Mouse (Mus musculus) midbrain, embryonic 11.5 days (tissue): Measurements from ENCODE around the gene Pitpna. TPM values are rescaled to one million over a fixed set of nuclear protein-coding genes. Genes with fewer than 3 reads are reported as not detected.
A peak's percentile ranks its signal among the peaks of the same experiment; 100 is the strongest.

Experiments
- ATAC-seq: fragments of 200-750 bp; cut with Nextera tagmentation; 2 replicates; pipeline ENCODE4 v1.8.0; 2017; ENCODE audit warnings: moderate TSS enrichment, moderate library complexity; ENCODE audit not compliant: low FRiP score
- DNase-seq: peaks from one replicate; pipeline ENCODE4 v3.0.0; 2015; ENCODE audit warnings: low spot score; ENCODE audit errors: missing footprints
- H3K27ac ChIP-seq: fragments of 300-500 bp; sonication (generic); 2 replicates; pipeline ENCODE4 v1.5.1; 2014; ENCODE audit warnings: low read depth, low read length
- H3K27me3 ChIP-seq: fragments of 300-500 bp; sonication (generic); 2 replicates; pipeline ENCODE4 v1.6.1; 2014; ENCODE audit warnings: mild to moderate bottlenecking, low read length, moderate library complexity, mixed read lengths; ENCODE audit not compliant: control insufficient read depth, insufficient read depth
- H3K36me3 ChIP-seq: fragments of 300-500 bp; sonication (generic); 2 replicates; pipeline ENCODE4 v1.6.1; 2014; ENCODE audit warnings: mild to moderate bottlenecking, low read length, moderate library complexity, mixed read lengths; ENCODE audit not compliant: control insufficient read depth, insufficient read depth
- H3K4me1 ChIP-seq: fragments of 300-500 bp; sonication (generic); 2 replicates; pipeline ENCODE4 v1.6.1; 2014; ENCODE audit warnings: low read length; ENCODE audit not compliant: control insufficient read depth, insufficient read depth
- H3K4me2 ChIP-seq: fragments of 300-500 bp; sonication (generic); 2 replicates; pipeline ENCODE4 v1.6.1; 2014; ENCODE audit warnings: mild to moderate bottlenecking, moderate library complexity
- H3K4me3 ChIP-seq: fragments of 300-500 bp; sonication (generic); 2 replicates; pipeline ENCODE4 v1.5.1; 2014; ENCODE audit warnings: low read depth, low read length
- H3K9ac ChIP-seq: fragments of 300-500 bp; sonication (generic); 2 replicates; pipeline ENCODE4 v1.6.1; 2014; ENCODE audit warnings: low read length
- H3K9me3 ChIP-seq: fragments of 300-500 bp; sonication (generic); 2 replicates; pipeline ENCODE4 v1.6.1; 2016; ENCODE audit warnings: low read length; ENCODE audit not compliant: control insufficient read depth
- WGBS: fragments of 180-500 bp; shearing (Covaris S2); extraction: QIAGEN DNeasy Blood & Tissue Kit; methylation state at CpG from one replicate; pipeline ENCODE4 v1.1.7; 2014; 5-methylcytosine and 5-hydroxymethylcytosine counted together
- polyA plus RNA-seq: library from polyadenylated mRNA; unstranded; fragments of >200 nt; fragmentation: Nextera tagmentation; extraction: Ambion mirVana; gene quantifications from 2 replicates; pipeline ENCODE4 v1.2.1, GENCODE M21; 2014

Gene Pitpna
- polyA plus RNA-seq, 1 experiment from 2014 or later = 87.9 TPM

DNA sequence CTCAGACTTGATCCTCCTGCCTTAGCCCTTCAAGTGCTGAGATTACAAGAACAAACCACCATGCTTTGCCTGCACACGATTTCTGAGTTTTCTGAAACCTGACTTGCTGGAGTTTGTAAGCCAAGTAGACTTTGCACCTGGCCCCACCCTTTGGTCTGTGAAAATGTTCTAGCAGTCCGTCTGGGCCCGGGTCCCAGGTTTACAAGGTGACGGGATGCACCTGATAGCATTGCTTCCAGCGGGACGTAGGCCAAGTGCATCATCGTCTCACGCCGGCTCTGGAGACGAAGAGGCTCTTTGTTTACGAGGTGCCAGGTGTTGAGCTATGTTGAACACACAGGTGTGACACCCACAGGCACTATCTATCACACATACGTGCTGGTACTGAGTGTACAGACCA, 18.9 kb upstream of the Pitpna start:
- ATAC-seq (no peak), DNase-seq (no peak)
- H3K27me3 ChIP-seq = no peaks in the 10 kb centered on the region
- H3K9ac ChIP-seq = no peak overlapping the region
- peaks cover 12% of the 10 kb centered on the region for H3K4me1 ChIP-seq
- no peak overlapping the region for H3K27ac ChIP-seq
- no peaks in the 10 kb centered on the region for H3K9me3 ChIP-seq
- WGBS = 94% methylated on average over 12 of the region's 12 CpGs
- no peak overlapping the region for H3K4me3 ChIP-seq
- H3K4me2 ChIP-seq = no peak overlapping the region
- no peaks in the 10 kb centered on the region for H3K36me3 ChIP-seq

DNA sequence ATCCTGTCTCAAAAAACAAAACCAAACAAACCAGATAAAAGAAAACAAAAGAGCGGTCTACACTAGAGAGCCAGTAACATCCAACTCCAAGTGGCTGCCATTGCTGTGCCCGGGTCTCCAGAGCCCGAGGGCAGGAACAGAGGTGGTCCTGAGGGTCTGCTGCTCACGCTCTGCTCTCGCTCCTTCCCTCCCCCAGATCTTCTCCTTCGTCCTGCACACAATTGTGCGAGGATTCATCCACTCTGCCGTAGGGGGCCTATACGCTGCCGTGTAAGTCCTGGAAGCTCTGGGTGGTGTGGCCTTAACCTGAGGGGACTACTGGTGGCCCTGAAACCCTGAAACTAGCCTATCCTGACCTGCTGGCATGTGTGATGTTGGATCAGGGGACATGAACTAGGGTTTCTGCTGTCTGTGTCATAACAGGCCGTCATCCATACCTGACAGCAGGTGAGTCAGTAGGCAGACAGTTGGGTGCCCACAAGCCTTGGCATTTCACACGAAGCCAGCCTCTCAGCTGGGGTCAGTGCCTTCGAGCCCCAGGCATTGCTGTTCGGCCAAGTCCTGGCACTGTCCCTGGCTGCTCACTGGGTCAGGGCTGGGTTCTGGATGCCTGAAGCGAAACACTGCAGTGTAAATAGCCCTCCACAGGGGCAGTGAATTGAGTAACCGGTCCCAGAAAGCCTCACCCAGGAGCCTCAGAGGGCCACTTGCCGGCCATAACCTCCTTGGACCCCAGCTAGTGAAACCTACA, 17.3 kb upstream of the Pitpna start:
- Histone ChIP-seq H3K36me3 (no peaks in the 10 kb centered on the region), H3K27ac (no peak overlapping the region), H3K4me2 (no peak overlapping the region), H3K27me3 (no peaks in the 10 kb centered on the region), H3K9me3 (no peaks in the 10 kb centered on the region), H3K4me3 (no peak overlapping the region), H3K4me1 (peaks cover 12% of the 10 kb centered on the region), H3K9ac (no peak overlapping the region)
- WGBS = 89% methylated on average over 17 of the region's 17 CpGs
- DNase-seq (no peak), ATAC-seq (no peak)

DNA sequence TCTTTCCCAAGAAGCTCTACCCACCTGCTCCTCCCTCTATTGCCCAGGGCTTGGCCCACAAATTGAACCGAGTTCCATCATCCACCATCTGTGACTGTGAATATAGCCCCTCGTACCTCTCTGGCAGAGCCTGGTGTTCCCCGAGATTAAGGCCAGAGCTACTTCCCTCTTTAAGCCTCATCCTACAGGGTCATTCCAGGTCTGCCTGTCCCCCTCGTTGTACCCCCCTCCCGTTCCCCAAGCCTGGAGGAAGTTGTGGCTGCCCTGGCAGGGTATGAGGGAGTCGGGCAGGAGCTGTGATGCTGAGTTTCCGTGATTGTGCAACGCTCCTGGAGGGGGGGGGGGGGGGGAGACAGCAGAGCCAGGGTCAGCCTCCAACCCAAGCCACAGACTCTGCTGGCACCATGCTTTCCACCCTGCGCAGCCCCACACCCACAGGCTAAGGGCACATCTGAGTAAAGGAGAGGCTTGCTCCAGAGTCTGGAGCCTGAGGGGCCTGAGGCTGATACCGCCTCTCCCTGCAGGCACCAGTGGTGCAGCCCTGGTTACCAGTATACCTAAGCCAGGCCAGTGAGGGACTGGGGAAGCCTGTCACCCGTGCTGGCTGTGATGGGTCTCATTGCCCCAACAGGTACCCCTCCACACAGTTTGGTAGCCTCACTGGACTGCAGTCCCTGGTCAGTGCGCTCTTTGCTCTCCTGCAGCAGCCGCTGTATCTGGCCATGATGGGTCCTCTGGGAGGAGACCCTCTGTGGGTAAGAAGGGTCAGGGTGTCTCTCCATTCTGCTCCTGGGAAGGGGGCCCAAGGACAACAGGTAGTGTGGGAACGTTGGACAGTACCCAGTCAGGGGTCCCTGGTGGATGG, 16.5 kb upstream of the Pitpna start:
- ATAC-seq (no peak), DNase-seq (no peak)
- Histone ChIP-seq H3K9ac (no peak overlapping the region), H3K4me1 (peaks cover 12% of the 10 kb centered on the region), H3K4me2 (no peak overlapping the region), H3K27ac (no peak overlapping the region), H3K9me3 (no peaks in the 10 kb centered on the region), H3K27me3 (no peaks in the 10 kb centered on the region), H3K36me3 (no peaks in the 10 kb centered on the region), H3K4me3 (no peak overlapping the region)
- 78% methylated on average over 12 of the region's 14 CpGs for WGBS

DNA sequence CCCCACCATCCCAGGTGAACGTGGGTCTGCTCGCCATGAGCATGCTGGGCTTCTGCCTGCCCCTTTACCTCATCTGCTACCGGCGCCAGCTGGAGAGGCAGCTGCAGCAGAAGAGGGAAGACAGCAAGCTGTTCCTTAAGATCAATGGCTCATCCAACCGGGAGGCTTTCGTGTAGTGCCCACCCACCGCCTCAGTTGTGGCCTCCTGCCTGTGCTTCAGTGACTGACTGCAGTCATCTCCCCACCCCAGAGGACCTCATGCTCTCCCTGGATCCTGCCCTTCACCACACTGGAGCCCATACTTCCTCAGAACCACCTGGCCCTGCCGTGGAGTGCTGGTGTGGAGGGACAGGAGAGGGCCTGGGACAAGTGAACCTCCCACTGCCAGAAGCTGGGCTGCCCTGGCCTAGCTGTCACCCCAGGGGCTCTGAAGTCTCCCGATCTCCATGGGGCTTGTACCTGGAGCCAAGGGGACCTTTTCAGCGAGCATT, 15.6 kb upstream of the Pitpna start:
- ATAC-seq (no peak), DNase-seq (peak; percentile 88)
- peak overlapping the region; percentile 46 for H3K27ac ChIP-seq
- no peak overlapping the region for H3K4me2 ChIP-seq
- H3K27me3 ChIP-seq = no peaks in the 10 kb centered on the region
- WGBS = 14% methylated on average over 10 of the region's 10 CpGs
- H3K9me3 ChIP-seq = no peaks in the 10 kb centered on the region
- no peaks in the 10 kb centered on the region for H3K36me3 ChIP-seq
- H3K4me3 ChIP-seq = no peak overlapping the region
- peaks cover 12% of the 10 kb centered on the region for H3K4me1 ChIP-seq
- H3K9ac ChIP-seq = peak overlapping the region; percentile 48

DNA sequence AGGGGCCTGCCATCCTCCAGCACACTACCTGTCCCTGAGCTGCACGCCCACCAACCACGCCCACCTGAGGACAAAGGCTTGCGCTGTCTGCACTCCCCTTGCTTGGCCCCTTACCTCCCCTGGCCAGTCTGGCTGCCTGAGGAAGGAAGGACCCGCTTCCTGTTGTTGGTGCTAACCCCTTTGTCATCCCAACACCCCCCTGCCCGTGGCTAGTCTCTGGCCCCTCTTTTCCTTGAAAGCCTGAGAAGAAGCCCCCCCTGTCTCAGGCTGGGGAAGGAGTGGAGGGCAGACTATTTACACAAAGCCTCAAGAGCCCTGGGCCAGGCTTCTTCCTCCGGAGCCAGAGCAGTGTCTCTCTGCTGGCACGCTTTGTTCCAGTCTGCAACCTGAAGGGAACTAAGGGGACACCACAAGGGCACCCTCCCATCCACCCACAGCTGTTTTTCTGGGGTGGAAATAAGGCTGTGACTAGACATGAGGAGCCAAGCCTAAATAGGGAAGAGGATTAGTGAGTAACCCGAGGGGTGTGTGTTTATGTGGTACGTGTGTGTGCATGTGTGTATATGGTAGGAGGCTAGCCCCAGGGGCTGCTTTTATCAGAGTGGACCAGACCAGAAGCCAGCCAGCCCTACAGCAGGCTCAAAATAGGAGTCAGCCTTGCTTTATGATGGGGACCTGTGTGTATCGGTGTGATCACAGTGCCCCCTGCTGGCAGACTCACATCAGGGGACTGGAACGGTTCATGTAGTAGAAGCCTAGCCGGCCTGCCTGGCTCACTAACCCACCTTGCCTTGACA, 14.8 kb upstream of the Pitpna start:
- peak; percentile 98 for DNase-seq
- 7% methylated on average over 12 of the region's 12 CpGs for whole genome bisulfite sequencing
- no peak overlapping the region for H3K4me2 ChIP-seq

DNA sequence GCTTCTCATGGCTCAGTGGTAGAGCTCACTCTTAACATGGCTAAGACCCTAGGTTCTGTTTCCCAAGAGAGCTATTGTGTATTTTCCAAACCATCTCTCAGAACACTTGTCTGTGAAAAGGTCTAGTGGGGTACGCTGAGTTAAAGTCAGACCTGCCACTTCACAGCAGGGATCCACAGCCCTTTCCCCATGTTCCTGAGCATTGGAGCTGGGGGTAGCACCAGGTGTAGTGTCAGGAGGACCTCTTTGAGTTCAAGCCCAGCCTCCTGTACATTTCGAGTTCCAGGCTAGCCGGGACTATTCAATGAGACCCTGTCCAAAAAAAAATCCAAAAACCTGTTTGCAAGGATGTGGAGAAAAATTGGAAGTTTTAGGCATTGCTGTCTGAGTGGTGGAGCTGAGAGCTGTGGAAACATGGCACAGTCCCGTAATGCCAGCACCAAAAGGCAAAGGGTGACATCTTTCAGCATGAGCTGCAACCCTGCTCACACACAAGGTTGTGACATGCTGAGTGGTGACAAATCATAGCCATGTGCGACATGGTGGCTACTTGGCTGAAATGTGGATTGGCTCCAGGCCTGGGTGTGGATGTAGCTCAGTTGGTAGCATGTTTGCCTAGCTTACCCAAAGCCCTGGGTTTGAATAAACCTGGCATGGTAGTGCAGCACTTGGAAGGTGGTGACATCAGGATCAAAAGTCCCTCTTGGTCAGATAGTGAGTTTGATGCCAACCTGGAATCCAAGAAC, 13.3 kb upstream of the Pitpna start:
- H3K4me2 ChIP-seq = no peak overlapping the region
- 85% methylated on average over 5 of the region's 5 CpGs for WGBS
- DNase-seq (no peak), ATAC-seq (no peak)
- H3K36me3 ChIP-seq = no peaks in the 10 kb centered on the region
- H3K4me3 ChIP-seq = no peak overlapping the region
- H3K9ac ChIP-seq = no peak overlapping the region
- H3K9me3 ChIP-seq = no peaks in the 10 kb centered on the region
- no peaks in the 10 kb centered on the region for H3K27me3 ChIP-seq
- no peak overlapping the region for H3K27ac ChIP-seq
- peaks cover 12% of the 10 kb centered on the region for H3K4me1 ChIP-seq

More for the DNA sequence above, 14.8 kb upstream of the Pitpna start:
- no peaks in the 10 kb centered on the region for H3K27me3 ChIP-seq
- H3K27ac ChIP-seq = peak overlapping the region; percentile 48
- peak; percentile 90 for ATAC-seq
- H3K9me3 ChIP-seq = no peaks in the 10 kb centered on the region
- peaks cover 12% of the 10 kb centered on the region for H3K4me1 ChIP-seq
- peak overlapping the region; percentile 48 for H3K9ac ChIP-seq
- H3K4me3 ChIP-seq = no peak overlapping the region
- H3K36me3 ChIP-seq = no peaks in the 10 kb centered on the region

DNA sequence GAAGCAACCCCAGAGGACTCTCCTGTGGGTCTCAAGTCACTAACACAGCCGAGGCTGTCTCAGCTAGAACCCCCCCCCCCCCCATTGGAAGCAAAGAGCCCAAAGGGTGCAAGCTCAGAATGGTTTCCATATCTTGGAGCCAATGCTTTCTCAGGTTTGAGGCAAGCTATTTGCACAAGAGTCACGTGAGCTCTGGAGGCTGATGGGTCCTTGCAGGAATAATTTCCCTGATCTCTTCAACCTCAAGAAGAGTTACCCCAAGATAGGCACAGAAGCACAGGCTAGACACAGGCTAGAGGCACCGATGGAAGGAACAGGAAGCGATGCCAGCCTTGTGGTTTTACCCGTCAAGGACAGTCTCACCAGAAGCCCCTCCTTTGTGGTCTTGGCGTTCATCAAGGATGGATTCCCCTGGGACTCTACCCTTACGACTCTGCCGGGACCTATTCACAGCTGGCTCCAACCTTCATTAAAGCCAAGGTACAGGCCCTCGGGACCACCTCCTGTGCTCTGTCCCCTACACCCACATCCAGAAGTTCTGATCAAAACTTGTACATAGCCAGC, 12.3 kb upstream of the Pitpna start:
- no peaks in the 10 kb centered on the region for H3K9me3 ChIP-seq
- H3K4me2 ChIP-seq = no peak overlapping the region
- ATAC-seq (no peak), DNase-seq (no peak)
- no peak overlapping the region for H3K27ac ChIP-seq
- no peaks in the 10 kb centered on the region for H3K36me3 ChIP-seq
- no peak overlapping the region for H3K4me3 ChIP-seq
- H3K4me1 ChIP-seq = peaks cover 12% of the 10 kb centered on the region
- no peak overlapping the region for H3K9ac ChIP-seq
- no peaks in the 10 kb centered on the region for H3K27me3 ChIP-seq
- 80% methylated on average over 9 of the region's 9 CpGs for WGBS

DNA sequence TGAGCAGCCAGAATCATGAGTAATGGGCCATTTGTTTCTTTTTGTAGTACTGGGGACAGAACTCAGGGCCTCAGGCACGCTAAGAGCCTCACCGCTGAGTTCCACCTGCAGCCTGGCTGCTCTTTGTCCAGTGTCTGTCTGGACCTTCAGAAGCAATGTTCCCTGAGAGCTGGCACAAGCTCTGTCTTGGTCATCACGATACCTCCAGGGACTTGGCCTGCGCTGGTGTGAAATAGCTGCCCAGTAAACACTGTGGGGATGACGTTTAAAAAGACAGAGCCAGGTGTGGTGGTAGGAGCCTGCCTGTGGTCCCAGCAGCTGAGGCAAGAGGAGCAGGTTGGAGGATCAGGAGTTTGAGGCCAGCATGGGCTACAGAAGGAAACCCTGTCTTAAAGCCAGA, 9.3 kb upstream of the Pitpna start:
- H3K9me3 ChIP-seq = no peaks in the 10 kb centered on the region
- no peak overlapping the region for H3K4me2 ChIP-seq
- H3K9ac ChIP-seq = no peak overlapping the region
- H3K4me1 ChIP-seq = no peaks in the 10 kb centered on the region
- ATAC-seq (no peak), DNase-seq (no peak)
- no peak overlapping the region for H3K27ac ChIP-seq
- no peak overlapping the region for H3K4me3 ChIP-seq
- WGBS = 89% methylated on average over 5 of the region's 5 CpGs
- H3K27me3 ChIP-seq = no peaks in the 10 kb centered on the region
- H3K36me3 ChIP-seq = no peaks in the 10 kb centered on the region
